Mouse (Mus musculus): ENCODE results near the gene Ahctf1. TPM values are rescaled to one million over a fixed set of nuclear protein-coding genes. Genes with fewer than 3 reads are reported as not detected.
A peak's percentile ranks its signal among the peaks of the same experiment; 100 is the strongest.

Ahctf1 gene
- polyA plus RNA-seq, 1 experiment from 2014 or later: 16.2 TPM

DNA sequence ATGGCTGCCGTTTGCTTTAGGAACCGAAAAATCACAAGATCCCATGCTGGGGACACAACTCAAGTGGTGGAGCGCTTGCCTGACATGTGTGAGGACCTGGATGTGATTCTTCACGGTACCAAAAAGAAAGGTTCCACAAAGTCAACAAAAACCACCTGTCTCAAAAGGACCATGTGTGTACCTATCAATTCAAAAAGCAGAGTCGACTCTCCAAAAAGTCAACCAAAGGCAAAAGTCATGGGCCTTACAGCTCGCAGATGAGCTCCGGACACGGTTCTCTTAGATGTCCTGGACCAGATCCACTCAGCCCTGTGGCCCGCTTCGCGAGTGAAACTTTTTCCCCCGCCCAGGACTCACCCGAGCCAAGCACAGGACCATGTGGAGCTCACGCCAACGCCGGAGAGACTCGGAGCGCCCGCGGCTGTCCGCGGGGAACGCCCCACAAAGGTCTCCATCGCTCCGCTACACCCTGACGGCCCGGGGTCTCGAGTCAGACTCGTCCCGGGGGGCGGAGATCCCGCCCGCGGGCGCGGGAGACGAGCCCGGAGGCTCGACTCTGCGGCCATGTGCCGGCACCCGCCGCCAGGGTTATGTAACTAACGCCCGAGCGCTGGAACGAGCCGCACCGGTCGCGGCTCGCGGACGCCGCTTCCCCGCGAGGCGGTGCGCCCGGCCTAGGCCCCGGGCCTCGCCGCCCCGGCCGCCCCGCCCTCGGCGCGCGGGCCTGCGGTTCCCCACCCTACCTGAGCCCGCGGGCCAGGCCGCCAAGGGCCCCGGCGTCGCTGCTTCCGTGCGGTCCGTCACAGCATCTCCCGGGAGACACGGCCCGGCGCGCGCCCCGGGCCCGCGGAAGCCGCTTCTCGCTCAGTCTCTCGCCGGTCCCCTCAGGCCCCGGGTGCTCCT is 619 bp downstream of the Ahctf1 start, which contains the start of gene Gm10518:
Gene Gm10518, plus strand, starts transcription at position 767 of the 903 bp plus-strand sequence.
- H3K4me1 ChIP-seq: peaks cover 28% of the 10 kb centered on the region
- peak within 1 kb of the TSS; percentile 98 for H3K9ac ChIP-seq (replicated peaks)
- peaks cover 7% of the 10 kb centered on the region for H3K36me3 ChIP-seq
- H3K27me3 ChIP-seq (replicated peaks): no peaks in the 10 kb centered on the region
- peak within 1 kb of the TSS; percentile 81 for H3K4me2 ChIP-seq
- under 1% methylated on average over 91 of the region's 94 CpGs for WGBS
- peak within 1 kb of the TSS; percentile 98 for H3K4me3 ChIP-seq (replicated peaks)
- H3K9me3 ChIP-seq (replicated peaks): no peaks in the 10 kb centered on the region
- peak within 1 kb of the TSS; percentile 95 for H3K27ac ChIP-seq (replicated peaks)
- peak; percentile 72 for ATAC-seq (ENCODE audit: low FRiP score)

DNA sequence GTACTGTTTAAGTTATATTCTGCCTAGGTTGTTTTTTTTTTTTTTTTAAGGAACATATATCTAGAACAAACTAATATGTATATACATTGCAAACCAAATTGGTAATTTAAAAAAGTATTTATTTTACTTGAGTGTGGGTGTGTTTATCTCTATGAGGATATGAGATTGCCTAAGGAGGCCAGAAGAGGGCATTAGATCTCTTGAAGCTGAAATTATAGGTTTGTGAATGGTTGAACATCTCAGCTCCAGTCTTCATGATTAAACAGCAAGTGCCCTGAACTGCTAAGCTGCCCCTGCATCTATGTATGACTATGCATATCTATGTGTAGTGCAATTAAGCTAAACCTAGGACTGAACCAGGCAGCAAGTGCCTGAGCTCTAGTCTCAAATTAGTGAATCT is 4.7 kb downstream of the Ahctf1 start:
- ATAC-seq (ENCODE audit: low FRiP score): no peak

DNA sequence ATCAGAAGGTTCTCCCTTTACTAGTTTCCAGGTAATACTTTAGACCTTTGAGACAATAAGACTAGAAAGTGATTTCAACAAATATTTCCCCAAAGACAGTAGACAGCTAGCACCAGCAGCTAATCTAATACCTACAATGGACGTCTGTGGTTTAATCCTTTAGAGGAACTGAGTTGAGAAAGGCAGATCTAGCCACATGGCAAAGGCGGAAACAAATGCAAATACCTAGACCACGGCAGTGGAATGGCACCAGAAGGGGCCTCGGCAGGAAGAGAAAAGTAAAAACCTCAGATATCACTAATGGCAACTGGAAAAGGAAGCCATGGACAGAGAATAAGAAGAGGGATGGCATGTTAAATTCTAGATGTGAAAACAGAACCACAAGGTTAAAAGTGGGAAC is 16.2 kb downstream of the Ahctf1 start:
- Histone ChIP-seq H3K27ac (replicated peaks) (no peak overlapping the region), H3K36me3 (peaks cover 67% of the 10 kb centered on the region), H3K9me3 (replicated peaks) (no peaks in the 10 kb centered on the region), H3K4me1 (no peaks in the 10 kb centered on the region), H3K4me3 (replicated peaks) (no peak overlapping the region), H3K9ac (replicated peaks) (no peak overlapping the region), H3K27me3 (replicated peaks) (no peaks in the 10 kb centered on the region), H3K4me2 (no peak overlapping the region)
- 91% methylated on average over 4 of the region's 4 CpGs for WGBS
- ATAC-seq (ENCODE audit: low FRiP score): no peak

More for the DNA sequence above, 4.7 kb downstream of the Ahctf1 start:
- H3K4me2 ChIP-seq: no peak overlapping the region
- no peaks in the 10 kb centered on the region for H3K27me3 ChIP-seq (replicated peaks)
- H3K9me3 ChIP-seq (replicated peaks): no peaks in the 10 kb centered on the region
- peaks cover 20% of the 10 kb centered on the region for H3K4me1 ChIP-seq
- H3K27ac ChIP-seq (replicated peaks): no peak overlapping the region
- H3K36me3 ChIP-seq: peaks cover 38% of the 10 kb centered on the region
- no peak overlapping the region for H3K9ac ChIP-seq (replicated peaks)
- no peak overlapping the region for H3K4me3 ChIP-seq (replicated peaks)

DNA sequence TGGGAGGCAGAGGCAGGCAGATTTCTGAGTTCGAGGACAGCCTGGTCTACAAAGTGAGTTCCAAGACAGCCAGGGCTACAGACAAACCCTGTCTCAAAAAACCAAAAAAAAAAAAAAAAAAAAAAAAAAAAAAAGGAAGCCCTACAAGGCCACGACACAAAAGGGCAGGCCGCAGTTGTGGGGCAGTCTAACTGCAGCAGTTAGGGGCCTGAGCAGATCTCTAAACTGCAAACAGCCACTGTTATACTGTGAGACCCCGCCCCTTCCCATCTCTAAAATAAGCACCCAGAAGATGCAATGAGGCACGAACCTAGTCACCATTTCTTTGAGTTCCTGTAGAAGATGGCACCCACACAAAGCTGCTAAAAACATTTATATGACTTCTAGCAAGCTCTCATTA is 18.0 kb downstream of the Ahctf1 start:
- Histone ChIP-seq H3K9me3 (replicated peaks) (no peaks in the 10 kb centered on the region), H3K4me1 (no peaks in the 10 kb centered on the region), H3K4me2 (no peak overlapping the region), H3K4me3 (replicated peaks) (no peak overlapping the region), H3K36me3 (peaks cover 66% of the 10 kb centered on the region), H3K27ac (replicated peaks) (no peak overlapping the region), H3K9ac (replicated peaks) (no peak overlapping the region), H3K27me3 (replicated peaks) (no peaks in the 10 kb centered on the region)
- ATAC-seq (ENCODE audit: low FRiP score): no peak
- 91% methylated on average over 5 of the region's 5 CpGs for WGBS

DNA sequence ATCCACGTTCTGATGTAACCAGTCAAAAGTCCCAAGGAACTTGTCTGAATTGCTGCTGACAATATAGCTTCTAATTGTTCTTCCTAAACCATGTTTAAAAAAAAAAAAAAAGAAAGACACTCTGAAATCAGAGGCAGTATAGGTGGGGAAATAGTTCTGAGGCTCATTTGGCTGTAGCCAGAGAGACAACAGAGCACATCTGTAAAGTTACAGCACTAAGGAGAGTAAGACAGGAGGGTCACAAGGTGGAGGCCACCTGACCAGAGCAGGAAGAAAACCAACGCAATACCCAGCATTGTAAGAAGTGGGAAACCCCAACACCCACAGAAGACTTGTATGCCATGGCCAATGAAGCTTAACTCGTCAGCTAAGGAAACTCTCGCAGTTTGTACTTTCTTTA is 19.4 kb downstream of the Ahctf1 start:
- peaks cover 66% of the 10 kb centered on the region for H3K36me3 ChIP-seq
- no peaks in the 10 kb centered on the region for H3K4me1 ChIP-seq
- no peak overlapping the region for H3K4me3 ChIP-seq (replicated peaks)
- no peaks in the 10 kb centered on the region for H3K9me3 ChIP-seq (replicated peaks)
- ATAC-seq (ENCODE audit: low FRiP score): no peak
- no peaks in the 10 kb centered on the region for H3K27me3 ChIP-seq (replicated peaks)
- no peak overlapping the region for H3K4me2 ChIP-seq
- no peak overlapping the region for H3K27ac ChIP-seq (replicated peaks)
- no peak overlapping the region for H3K9ac ChIP-seq (replicated peaks)
- WGBS: 90% methylated on average over 4 of the region's 4 CpGs

DNA sequence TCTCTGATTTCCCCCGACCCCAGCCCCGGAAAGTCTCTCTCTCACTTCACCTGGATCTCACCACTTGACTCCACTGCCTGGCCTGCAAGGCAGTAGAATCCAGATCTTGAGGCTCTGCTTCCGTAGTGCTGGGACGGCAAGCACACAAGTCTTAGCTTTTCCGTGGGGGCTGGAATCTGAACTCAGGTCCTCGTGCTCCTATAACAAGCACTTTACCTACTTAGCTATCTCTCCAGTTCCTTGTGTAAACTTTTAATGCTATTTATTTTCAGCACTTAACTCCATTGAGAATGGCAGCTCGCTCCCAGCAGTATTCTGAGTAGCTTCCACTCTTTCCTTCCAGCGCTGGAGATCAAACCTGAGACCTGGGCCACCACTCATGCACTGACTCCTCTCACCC is 26.6 kb downstream of the Ahctf1 start:
- no peak for ATAC-seq (ENCODE audit: low FRiP score)
- Histone ChIP-seq H3K9me3 (replicated peaks) (no peaks in the 10 kb centered on the region), H3K4me3 (replicated peaks) (no peak overlapping the region), H3K9ac (replicated peaks) (no peak overlapping the region), H3K36me3 (peaks cover 72% of the 10 kb centered on the region), H3K27me3 (replicated peaks) (no peaks in the 10 kb centered on the region), H3K4me1 (no peaks in the 10 kb centered on the region), H3K27ac (replicated peaks) (no peak overlapping the region), H3K4me2 (no peak overlapping the region)
- WGBS: 93% methylated on average over 8 of the region's 8 CpGs

DNA sequence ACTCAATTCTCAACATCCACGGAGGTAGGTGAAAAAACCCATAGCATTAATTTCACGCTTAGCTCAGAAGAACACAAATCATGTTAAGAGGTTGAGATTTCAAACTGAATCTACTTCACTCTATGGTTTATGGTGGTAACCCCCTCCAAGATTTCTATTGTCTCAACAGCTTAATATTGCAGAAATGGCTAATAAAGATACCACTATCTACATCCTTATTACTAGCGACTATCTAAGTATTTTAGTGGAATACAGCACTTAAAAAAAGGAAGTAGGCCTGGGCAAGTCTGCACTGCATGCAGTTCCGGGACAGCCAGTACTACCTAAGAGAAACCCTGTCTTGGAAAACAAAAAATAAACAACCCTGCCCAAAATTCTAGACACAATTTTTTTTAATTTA is 42.9 kb downstream of the Ahctf1 start:
- no peaks in the 10 kb centered on the region for H3K27me3 ChIP-seq (replicated peaks)
- ATAC-seq (ENCODE audit: low FRiP score): no peak
- H3K4me1 ChIP-seq: no peaks in the 10 kb centered on the region
- H3K36me3 ChIP-seq: peaks cover 70% of the 10 kb centered on the region
- no peak overlapping the region for H3K27ac ChIP-seq (replicated peaks)
- WGBS: 86% methylated on average over 4 of the region's 4 CpGs
- no peak overlapping the region for H3K4me2 ChIP-seq
- H3K4me3 ChIP-seq (replicated peaks): no peak overlapping the region
- no peak overlapping the region for H3K9ac ChIP-seq (replicated peaks)
- no peaks in the 10 kb centered on the region for H3K9me3 ChIP-seq (replicated peaks)

DNA sequence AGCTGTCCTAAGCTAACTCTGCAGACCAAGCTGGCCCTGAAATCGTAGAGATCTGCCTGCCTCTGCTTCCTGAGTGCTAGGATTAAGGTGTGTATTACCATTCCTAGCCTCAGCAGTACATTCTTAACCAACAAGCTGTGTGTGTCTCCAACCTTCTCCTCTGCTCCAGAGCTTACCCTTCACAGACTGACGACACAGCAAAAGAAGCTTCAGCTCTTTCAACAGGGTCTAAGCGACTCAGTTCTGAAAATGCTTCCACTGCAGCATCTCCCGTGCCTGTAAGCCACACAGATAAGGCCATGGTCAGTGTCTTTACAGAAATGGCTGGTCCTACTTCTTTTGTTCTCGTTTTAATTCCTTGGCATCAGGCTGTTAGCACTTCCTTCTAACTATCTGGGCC is 43.4 kb downstream of the Ahctf1 start:
- no peak for ATAC-seq (ENCODE audit: low FRiP score)
- H3K36me3 ChIP-seq: peaks cover 71% of the 10 kb centered on the region
- no peaks in the 10 kb centered on the region for H3K4me1 ChIP-seq
- H3K27me3 ChIP-seq (replicated peaks): no peaks in the 10 kb centered on the region
- no peak overlapping the region for H3K9ac ChIP-seq (replicated peaks)
- H3K4me3 ChIP-seq (replicated peaks): no peak overlapping the region
- H3K4me2 ChIP-seq: no peak overlapping the region
- H3K9me3 ChIP-seq (replicated peaks): no peaks in the 10 kb centered on the region
- 93% methylated on average over 5 of the region's 5 CpGs for WGBS
- H3K27ac ChIP-seq (replicated peaks): no peak overlapping the region

DNA sequence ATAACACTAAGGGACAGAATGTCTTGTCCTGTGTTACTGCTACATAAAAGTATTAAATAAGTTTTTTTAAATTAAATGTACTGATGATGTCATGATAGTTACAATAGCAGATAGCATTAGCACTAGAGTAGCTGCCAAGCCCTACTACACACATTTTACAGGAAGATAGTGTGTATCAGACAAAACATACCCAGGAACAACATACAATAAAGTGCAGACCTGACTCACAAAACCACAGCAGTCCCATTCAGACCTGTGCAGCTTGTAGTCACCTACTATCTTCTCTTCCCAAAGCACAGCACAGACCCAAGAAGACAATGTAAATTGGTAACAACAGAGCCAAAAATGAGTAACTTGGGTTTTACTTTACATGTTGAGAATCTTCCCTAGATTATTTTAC is 47.0 kb downstream of the Ahctf1 start:
- Histone ChIP-seq H3K9ac (replicated peaks) (no peak overlapping the region), H3K4me2 (no peak overlapping the region), H3K36me3 (peaks cover 70% of the 10 kb centered on the region), H3K4me1 (no peaks in the 10 kb centered on the region), H3K27ac (replicated peaks) (no peak overlapping the region), H3K27me3 (replicated peaks) (no peaks in the 10 kb centered on the region), H3K9me3 (replicated peaks) (no peaks in the 10 kb centered on the region), H3K4me3 (replicated peaks) (no peak overlapping the region)
- no peak for ATAC-seq (ENCODE audit: low FRiP score)

DNA sequence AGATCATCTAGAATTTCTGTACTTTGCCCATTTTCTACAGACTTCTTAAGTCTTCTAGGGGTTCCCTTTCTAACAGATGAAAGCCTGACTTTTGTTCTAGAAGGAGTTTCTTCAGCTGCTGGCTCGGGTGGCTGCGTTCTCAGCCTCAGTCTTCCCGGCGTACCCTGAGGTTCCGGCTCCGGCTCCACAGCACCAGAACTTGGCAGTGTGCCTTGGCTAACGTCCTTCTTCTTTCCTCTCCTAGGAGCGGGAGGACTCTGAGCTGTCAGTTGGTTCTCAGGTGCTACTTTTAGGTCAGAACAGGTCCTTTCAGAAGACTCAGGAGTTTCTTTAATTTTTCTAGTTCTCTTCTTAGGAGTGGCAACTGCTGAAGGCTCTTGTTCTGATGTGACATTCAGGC is 50.5 kb downstream of the Ahctf1 start:
- H3K9me3 ChIP-seq (replicated peaks): no peaks in the 10 kb centered on the region
- H3K9ac ChIP-seq (replicated peaks): no peak overlapping the region
- H3K4me3 ChIP-seq (replicated peaks): no peak overlapping the region
- ATAC-seq (ENCODE audit: low FRiP score): no peak
- no peaks in the 10 kb centered on the region for H3K27me3 ChIP-seq (replicated peaks)
- H3K27ac ChIP-seq (replicated peaks): no peak overlapping the region
- no peaks in the 10 kb centered on the region for H3K4me1 ChIP-seq
- H3K36me3 ChIP-seq: peaks cover 54% of the 10 kb centered on the region
- H3K4me2 ChIP-seq: no peak overlapping the region
- WGBS: 95% methylated on average over 8 of the region's 8 CpGs

DNA sequence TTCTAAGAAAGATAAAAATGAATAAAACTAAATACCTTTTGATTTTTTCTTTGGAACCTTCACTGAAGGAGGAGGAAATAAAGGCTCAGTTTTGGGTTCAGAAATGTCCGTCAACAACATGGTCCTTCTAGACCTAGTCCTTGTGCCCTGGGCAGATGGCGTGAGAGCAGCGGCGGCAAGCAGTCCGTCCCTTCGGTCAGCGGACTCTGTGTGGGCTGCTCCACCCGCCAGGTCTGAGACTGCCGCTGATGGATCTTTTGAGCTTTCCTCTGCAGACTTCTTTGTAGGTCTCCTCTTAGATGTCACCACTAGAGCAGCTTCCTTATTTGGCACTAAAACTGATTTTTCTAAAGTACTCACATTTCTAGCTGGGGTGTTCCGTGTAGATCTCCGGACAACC is 51.2 kb downstream of the Ahctf1 start:
- Histone ChIP-seq H3K4me1 (no peaks in the 10 kb centered on the region), H3K9me3 (replicated peaks) (no peaks in the 10 kb centered on the region), H3K27me3 (replicated peaks) (no peaks in the 10 kb centered on the region), H3K4me2 (no peak overlapping the region), H3K4me3 (replicated peaks) (no peak overlapping the region), H3K36me3 (peaks cover 59% of the 10 kb centered on the region), H3K9ac (replicated peaks) (no peak overlapping the region), H3K27ac (replicated peaks) (no peak overlapping the region)
- 96% methylated on average over 11 of the region's 11 CpGs for WGBS
- ATAC-seq (ENCODE audit: low FRiP score): no peak

DNA sequence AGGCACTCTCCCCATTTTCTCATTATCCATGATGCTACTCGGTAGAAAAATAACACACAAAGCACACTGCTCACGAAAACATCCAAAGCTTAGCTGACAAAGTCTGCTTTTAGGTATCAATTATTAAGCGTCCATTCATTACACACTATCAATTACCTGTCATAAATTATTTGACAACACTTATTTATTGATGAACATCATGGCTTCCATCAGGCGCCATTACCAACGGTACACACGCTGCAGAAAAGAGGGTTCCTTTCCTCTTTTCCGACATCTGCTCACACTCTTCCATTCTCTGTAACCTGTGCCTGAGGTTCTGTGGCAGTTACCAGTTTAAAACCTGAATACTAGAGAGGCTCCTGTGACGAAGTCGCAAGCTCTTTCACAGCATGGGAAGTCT is 58.3 kb downstream of the Ahctf1 start, which contains the start of gene Kif28:
Gene Kif28, minus strand, starts transcription at position 101 of the 400 bp plus-strand sequence.
- 90% methylated on average over 9 of the region's 9 CpGs for WGBS
- H3K4me3 ChIP-seq (replicated peaks): no peak within 1 kb of the TSS
- no peak within 1 kb of the TSS for H3K27ac ChIP-seq (replicated peaks)
- H3K27me3 ChIP-seq (replicated peaks): no peaks in the 10 kb centered on the region
- H3K4me2 ChIP-seq: no peak within 1 kb of the TSS
- no peaks in the 10 kb centered on the region for H3K4me1 ChIP-seq
- H3K9me3 ChIP-seq (replicated peaks): no peaks in the 10 kb centered on the region
- ATAC-seq (ENCODE audit: low FRiP score): no peak
- peaks cover 34% of the 10 kb centered on the region for H3K36me3 ChIP-seq
- no peak within 1 kb of the TSS for H3K9ac ChIP-seq (replicated peaks)

Measured in neural tube, embryonic 15.5 days (tissue).